Mouse (Mus musculus): ENCODE data around the gene Inpp5d. TPM values are rescaled to one million over a fixed set of nuclear protein-coding genes. Genes with fewer than 3 reads are reported as not detected.
A peak's percentile ranks its signal among the peaks of the same experiment; 100 is the strongest.
"Not testable (repeated sequence)": the region's sequence is repeated elsewhere in the genome, so short reads cannot be mapped to it uniquely, and the experiment has no call there.

Inpp5d gene
- polyA plus RNA-seq, 1 experiment from 2014 or later = 14.2 TPM

GRCm38 (mm10) chr1:87676006-87676405 lies 55.9 kb downstream of the Inpp5d start:
- 73% methylated on average over 6 of the region's 6 CpGs for WGBS (ENCODE audit: insufficient replicate concordance)
- no peak overlapping the region for H3K9ac ChIP-seq (ENCODE audit: low read depth, low read length)
- H3K27ac ChIP-seq (ENCODE audit: low read length) = no peak overlapping the region
- no peak overlapping the region for H3K4me3 ChIP-seq (ENCODE audit: low read depth, low read length)
- no peaks in the 10 kb centered on the region for H3K9me3 ChIP-seq (replicated peaks; ENCODE audit: control insufficient read depth, low read length)
- no peak for ATAC-seq (ENCODE audit: low read depth)
- H3K36me3 ChIP-seq (ENCODE audit: control insufficient read depth, insufficient read depth) = no peaks in the 10 kb centered on the region
- H3K27me3 ChIP-seq (ENCODE audit: control insufficient read depth, insufficient read depth, low read depth, low read length) = no peaks in the 10 kb centered on the region
- H3K4me2 ChIP-seq (ENCODE audit: low read depth, low read length) = no peak overlapping the region
- H3K4me1 ChIP-seq (ENCODE audit: control insufficient read depth, low read depth, low read length) = no peaks in the 10 kb centered on the region

GRCm38 (mm10) chr1:87679089-87679488 lies 59.0 kb downstream of the Inpp5d start:
- 72% methylated on average over 5 of the region's 5 CpGs for WGBS (ENCODE audit: insufficient replicate concordance)
- Histone ChIP-seq H3K9ac (ENCODE audit: low read depth, low read length) (no peak overlapping the region), H3K4me3 (ENCODE audit: low read depth, low read length) (no peak overlapping the region), H3K4me2 (ENCODE audit: low read depth, low read length) (no peak overlapping the region), H3K27ac (ENCODE audit: low read length) (no peak overlapping the region), H3K4me1 (ENCODE audit: control insufficient read depth, low read depth, low read length) (no peaks in the 10 kb centered on the region), H3K36me3 (ENCODE audit: control insufficient read depth, insufficient read depth) (peaks cover 12% of the 10 kb centered on the region), H3K27me3 (ENCODE audit: control insufficient read depth, insufficient read depth, low read depth, low read length) (no peaks in the 10 kb centered on the region), H3K9me3 (replicated peaks; ENCODE audit: control insufficient read depth, low read length) (no peaks in the 10 kb centered on the region)
- ATAC-seq (ENCODE audit: low read depth) = no peak

GRCm38 (mm10) chr1:87680950-87681349 lies 60.8 kb downstream of the Inpp5d start:
- no peaks in the 10 kb centered on the region for H3K27me3 ChIP-seq (ENCODE audit: control insufficient read depth, insufficient read depth, low read depth, low read length)
- WGBS (ENCODE audit: insufficient replicate concordance) = 75% methylated on average over 4 of the region's 4 CpGs
- no peak overlapping the region for H3K9ac ChIP-seq (ENCODE audit: low read depth, low read length)
- H3K27ac ChIP-seq (ENCODE audit: low read length) = no peak overlapping the region
- H3K36me3 ChIP-seq (ENCODE audit: control insufficient read depth, insufficient read depth) = peaks cover 12% of the 10 kb centered on the region
- no peak overlapping the region for H3K4me2 ChIP-seq (ENCODE audit: low read depth, low read length)
- ATAC-seq (ENCODE audit: low read depth) = no peak
- no peaks in the 10 kb centered on the region for H3K9me3 ChIP-seq (replicated peaks; ENCODE audit: control insufficient read depth, low read length)
- H3K4me1 ChIP-seq (ENCODE audit: control insufficient read depth, low read depth, low read length) = no peaks in the 10 kb centered on the region
- H3K4me3 ChIP-seq (ENCODE audit: low read depth, low read length) = no peak overlapping the region

- WGBS (ENCODE audit: insufficient replicate concordance) = 67% methylated on average over 5 of the region's 7 CpGs
- H3K4me2 ChIP-seq (ENCODE audit: low read depth, low read length); H3K9ac ChIP-seq (ENCODE audit: low read depth, low read length): not testable (repeated sequence)
Observed at GRCm38 (mm10) chr1:87682473-87682872, 62.4 kb downstream of the Inpp5d start.

GRCm38 (mm10) chr1:87684071-87684470 lies 64.0 kb downstream of the Inpp5d start:
- Histone ChIP-seq H3K4me1 (ENCODE audit: control insufficient read depth, low read depth, low read length) (no peaks in the 10 kb centered on the region), H3K27me3 (ENCODE audit: control insufficient read depth, insufficient read depth, low read depth, low read length) (no peaks in the 10 kb centered on the region), H3K4me2 (ENCODE audit: low read depth, low read length) (no peak overlapping the region), H3K4me3 (ENCODE audit: low read depth, low read length) (no peak overlapping the region), H3K27ac (ENCODE audit: low read length) (no peak overlapping the region), H3K36me3 (ENCODE audit: control insufficient read depth, insufficient read depth) (peaks cover 12% of the 10 kb centered on the region), H3K9me3 (replicated peaks; ENCODE audit: control insufficient read depth, low read length) (no peaks in the 10 kb centered on the region), H3K9ac (ENCODE audit: low read depth, low read length) (no peak overlapping the region)
- no peak for ATAC-seq (ENCODE audit: low read depth)
- 83% methylated on average over 5 of the region's 5 CpGs for WGBS (ENCODE audit: insufficient replicate concordance)

More at GRCm38 (mm10) chr1:87682473-87682872, 62.4 kb downstream of the Inpp5d start:
- not testable (repeated sequence) for H3K9me3 ChIP-seq (replicated peaks; ENCODE audit: control insufficient read depth, low read length); H3K27ac ChIP-seq (ENCODE audit: low read length); H3K4me1 ChIP-seq (ENCODE audit: control insufficient read depth, low read depth, low read length); H3K4me3 ChIP-seq (ENCODE audit: low read depth, low read length); H3K27me3 ChIP-seq (ENCODE audit: control insufficient read depth, insufficient read depth, low read depth, low read length); ATAC-seq (ENCODE audit: low read depth)
- H3K36me3 ChIP-seq (ENCODE audit: control insufficient read depth, insufficient read depth) = peaks cover 12% of the 10 kb centered on the region

GRCm38 (mm10) chr1:87684791-87685190 lies 64.7 kb downstream of the Inpp5d start:
- WGBS (ENCODE audit: insufficient replicate concordance) = 86% methylated on average over 3 of the region's 3 CpGs
- no peak overlapping the region for H3K4me3 ChIP-seq (ENCODE audit: low read depth, low read length)
- H3K27ac ChIP-seq (ENCODE audit: low read length) = no peak overlapping the region
- H3K4me2 ChIP-seq (ENCODE audit: low read depth, low read length) = no peak overlapping the region
- no peaks in the 10 kb centered on the region for H3K4me1 ChIP-seq (ENCODE audit: control insufficient read depth, low read depth, low read length)
- no peaks in the 10 kb centered on the region for H3K27me3 ChIP-seq (ENCODE audit: control insufficient read depth, insufficient read depth, low read depth, low read length)
- H3K9me3 ChIP-seq (replicated peaks; ENCODE audit: control insufficient read depth, low read length) = no peaks in the 10 kb centered on the region
- no peak overlapping the region for H3K9ac ChIP-seq (ENCODE audit: low read depth, low read length)
- H3K36me3 ChIP-seq (ENCODE audit: control insufficient read depth, insufficient read depth) = peaks cover 12% of the 10 kb centered on the region
- ATAC-seq (ENCODE audit: low read depth) = no peak

GRCm38 (mm10) chr1:87686351-87686750 lies 66.2 kb downstream of the Inpp5d start:
- WGBS (ENCODE audit: insufficient replicate concordance) = 74% methylated on average over 4 of the region's 4 CpGs
- no peak overlapping the region for H3K27ac ChIP-seq (ENCODE audit: low read length)
- H3K9ac ChIP-seq (ENCODE audit: low read depth, low read length) = no peak overlapping the region
- H3K9me3 ChIP-seq (replicated peaks; ENCODE audit: control insufficient read depth, low read length) = no peaks in the 10 kb centered on the region
- no peaks in the 10 kb centered on the region for H3K4me1 ChIP-seq (ENCODE audit: control insufficient read depth, low read depth, low read length)
- ATAC-seq (ENCODE audit: low read depth) = no peak
- no peaks in the 10 kb centered on the region for H3K27me3 ChIP-seq (ENCODE audit: control insufficient read depth, insufficient read depth, low read depth, low read length)
- no peak overlapping the region for H3K4me3 ChIP-seq (ENCODE audit: low read depth, low read length)
- peaks cover 12% of the 10 kb centered on the region for H3K36me3 ChIP-seq (ENCODE audit: control insufficient read depth, insufficient read depth)
- H3K4me2 ChIP-seq (ENCODE audit: low read depth, low read length) = no peak overlapping the region

GRCm38 (mm10) chr1:87687009-87687408 lies 66.9 kb downstream of the Inpp5d start:
- H3K4me1 ChIP-seq (ENCODE audit: control insufficient read depth, low read depth, low read length) = no peaks in the 10 kb centered on the region
- H3K27ac ChIP-seq (ENCODE audit: low read length) = no peak overlapping the region
- 53% methylated on average over 1 of the region's 1 CpGs for WGBS (ENCODE audit: insufficient replicate concordance)
- H3K4me2 ChIP-seq (ENCODE audit: low read depth, low read length) = no peak overlapping the region
- no peak for ATAC-seq (ENCODE audit: low read depth)
- peaks cover 12% of the 10 kb centered on the region for H3K36me3 ChIP-seq (ENCODE audit: control insufficient read depth, insufficient read depth)
- no peak overlapping the region for H3K9ac ChIP-seq (ENCODE audit: low read depth, low read length)
- no peaks in the 10 kb centered on the region for H3K9me3 ChIP-seq (replicated peaks; ENCODE audit: control insufficient read depth, low read length)
- H3K27me3 ChIP-seq (ENCODE audit: control insufficient read depth, insufficient read depth, low read depth, low read length) = no peaks in the 10 kb centered on the region
- no peak overlapping the region for H3K4me3 ChIP-seq (ENCODE audit: low read depth, low read length)

GRCm38 (mm10) chr1:87689661-87690341 lies 69.7 kb downstream of the Inpp5d start:
- Histone ChIP-seq H3K9me3 (replicated peaks; ENCODE audit: control insufficient read depth, low read length) (no peaks in the 10 kb centered on the region), H3K27me3 (ENCODE audit: control insufficient read depth, insufficient read depth, low read depth, low read length) (no peaks in the 10 kb centered on the region)
- WGBS (ENCODE audit: insufficient replicate concordance) = 77% methylated on average over 1 of the region's 1 CpGs

More at GRCm38 (mm10) chr1:87689661-87690341, 69.7 kb downstream of the Inpp5d start:
- ATAC-seq (ENCODE audit: low read depth) = peak; percentile 64
- Histone ChIP-seq H3K9ac (ENCODE audit: low read depth, low read length) (no peak overlapping the region), H3K4me2 (ENCODE audit: low read depth, low read length) (no peak overlapping the region), H3K4me3 (ENCODE audit: low read depth, low read length) (no peak overlapping the region), H3K4me1 (ENCODE audit: control insufficient read depth, low read depth, low read length) (no peaks in the 10 kb centered on the region), H3K36me3 (ENCODE audit: control insufficient read depth, insufficient read depth) (no peaks in the 10 kb centered on the region; the same call in 1 of the 2 replicates), H3K27ac (ENCODE audit: low read length) (no peak overlapping the region)

All from liver, embryonic 16.5 days (tissue).